Mouse (Mus musculus) MEL (cell line): ENCODE data around the gene Prex1. TPM values are rescaled to one million over a fixed set of nuclear protein-coding genes. Genes with fewer than 3 reads are reported as not detected.

Experiments
- DNase-seq: peaks from one replicate; pipeline ENCODE4 v3.0.0; 2011; ENCODE audit warnings: low read depth, low spot score
- H3K27ac ChIP-seq: 2 replicates; pipeline ENCODE4 v1.5.1; 2012; ENCODE audit warnings: low read depth, mild to moderate bottlenecking, control low read depth, low read length, moderate library complexity; ENCODE audit not compliant: control insufficient read depth
- H3K27me3 ChIP-seq, 2 experiments: fragments of 150-350 bp in 1 of 2; sonication (generic) in 1 of 2; 2 replicates each; pipeline ENCODE4 v1.6.1; 2012; ENCODE audit warnings: low read length in 2 of 2, mild to moderate bottlenecking in 2 of 2, improper control_type of control experiment in 1 of 2, moderate library complexity in 1 of 2; ENCODE audit not compliant: insufficient read depth in 2 of 2, control insufficient read depth in 1 of 2
- H3K36me3 ChIP-seq, 2 experiments: 2 replicates each; pipeline ENCODE4 v1.6.1; 2012 to 2014; ENCODE audit warnings: low read length in 2 of 2, improper control_type of control experiment in 1 of 2, inconsistent platforms in 1 of 2, mild to moderate bottlenecking in 1 of 2; ENCODE audit not compliant: insufficient read depth in 2 of 2, control insufficient read depth in 1 of 2
- H3K4me1 ChIP-seq, 2 experiments: fragments of 150-350 bp in 1 of 2; sonication (generic) in 1 of 2; 2 replicates each; pipeline ENCODE4 v1.6.1; 2012; ENCODE audit warnings: low read length in 2 of 2, improper control_type of control experiment in 1 of 2, mild to moderate bottlenecking in 1 of 2; ENCODE audit not compliant: insufficient read depth in 2 of 2, control insufficient read depth in 1 of 2
- H3K4me3 ChIP-seq, 2 experiments: fragments of 150-350 bp in 1 of 2; sonication (generic) in 1 of 2; 2 replicates each; pipeline ENCODE4 v1.5.1; 2012; ENCODE audit warnings: low read depth in 2 of 2, low read length in 2 of 2, mild to moderate bottlenecking in 2 of 2, moderate library complexity in 2 of 2, control low read depth in 1 of 2, improper control_type of control experiment in 1 of 2; ENCODE audit not compliant: control insufficient read depth in 1 of 2, insufficient read depth in 1 of 2
- H3K79me2 ChIP-seq: 2 replicates; pipeline ENCODE4 v1.6.1; 2012; ENCODE audit warnings: mild to moderate bottlenecking, low read length, moderate library complexity; ENCODE audit not compliant: control insufficient read depth, poor library complexity, insufficient read depth
- H3K9ac ChIP-seq: 2 replicates; pipeline ENCODE4 v1.6.1; 2012; ENCODE audit warnings: low read depth, mild to moderate bottlenecking, control low read depth, low read length, moderate library complexity; ENCODE audit not compliant: control insufficient read depth, poor library complexity, severe bottlenecking
- H3K9me3 ChIP-seq: fragments of 150-350 bp; sonication (generic); replicated peaks from 2 replicates; pipeline ENCODE4 v1.6.1; 2012; ENCODE audit warnings: mild to moderate bottlenecking, low read length, improper control_type of control experiment, moderate library complexity; ENCODE audit not compliant: insufficient read depth
- BHLHE40 ChIP-seq: IDR thresholded peaks from 2 replicates; pipeline ENCODE4 v1.6.1; 2012; ENCODE audit warnings: low read depth, mild to moderate bottlenecking, inconsistent platforms, low read length, improper control_type of control experiment, borderline replicate concordance
- CHD2 ChIP-seq: IDR thresholded peaks from 2 replicates; pipeline ENCODE4 v1.6.1; 2011; ENCODE audit warnings: low read length, improper control_type of control experiment
- ELF1 ChIP-seq: IDR thresholded peaks from 2 replicates; pipeline ENCODE4 v1.6.1; 2014; ENCODE audit warnings: low read depth, mild to moderate bottlenecking, inconsistent platforms, low read length, improper control_type of control experiment, moderate library complexity
- EP300 ChIP-seq, 2 experiments: IDR thresholded peaks; 2 replicates each; pipeline ENCODE4 v1.6.1; 2011; ENCODE audit warnings: improper control_type of control experiment in 2 of 2, low read length in 2 of 2, low read depth in 1 of 2, mild to moderate bottlenecking in 1 of 2
- ETS1 ChIP-seq: IDR thresholded peaks from 2 replicates; pipeline ENCODE4 v1.6.1; 2012; ENCODE audit warnings: low read depth, mild to moderate bottlenecking, inconsistent platforms, low read length, improper control_type of control experiment, moderate library complexity
- GATA1 ChIP-seq: IDR thresholded peaks from 2 replicates; pipeline ENCODE4 v1.6.1; 2011; ENCODE audit warnings: low read depth, low read length, improper control_type of control experiment
- HCFC1 ChIP-seq: IDR thresholded peaks from 2 replicates; pipeline ENCODE4 v1.6.1; 2012; ENCODE audit warnings: low read depth, mild to moderate bottlenecking, inconsistent platforms, low read length, improper control_type of control experiment, moderate library complexity
- JUND ChIP-seq: IDR thresholded peaks from 2 replicates; pipeline ENCODE4 v1.6.1; 2011; ENCODE audit warnings: low read depth, mild to moderate bottlenecking, improper control_type of control experiment, low read length
- MAX ChIP-seq: IDR thresholded peaks from 2 replicates; pipeline ENCODE4 v1.6.1; 2011; ENCODE audit warnings: low read length, improper control_type of control experiment
- MXI1 ChIP-seq: IDR thresholded peaks from 2 replicates; pipeline ENCODE4 v1.6.1; 2011; ENCODE audit warnings: mild to moderate bottlenecking, low read depth, low read length, improper control_type of control experiment
- MYB ChIP-seq: IDR thresholded peaks from 2 replicates; pipeline ENCODE4 v1.6.1; 2011; ENCODE audit warnings: mild to moderate bottlenecking, low read depth, low read length, improper control_type of control experiment
- MYC ChIP-seq: IDR thresholded peaks from 2 replicates; pipeline ENCODE4 v1.6.1; 2011; ENCODE audit warnings: low read depth, mild to moderate bottlenecking, low read length, improper control_type of control experiment, moderate library complexity
- RCOR1 ChIP-seq: IDR thresholded peaks from 2 replicates; pipeline ENCODE4 v1.6.1; 2012; ENCODE audit warnings: low read depth, mild to moderate bottlenecking, inconsistent platforms, low read length, improper control_type of control experiment
- SIN3A ChIP-seq: IDR thresholded peaks from 2 replicates; pipeline ENCODE4 v1.6.1; 2012; ENCODE audit warnings: low read length, improper control_type of control experiment, inconsistent platforms
- SMC3 ChIP-seq: IDR thresholded peaks from 2 replicates; pipeline ENCODE4 v1.6.1; 2011; ENCODE audit warnings: low read depth, low read length, improper control_type of control experiment
- UBTF ChIP-seq: IDR thresholded peaks from 2 replicates; pipeline ENCODE4 v1.6.1; 2012; ENCODE audit warnings: low read depth, mild to moderate bottlenecking, inconsistent platforms, low read length, improper control_type of control experiment, moderate library complexity, borderline replicate concordance; ENCODE audit not compliant: insufficient read depth
- ZC3H11A ChIP-seq: IDR thresholded peaks from 2 replicates; pipeline ENCODE4 v1.6.1; 2012; ENCODE audit warnings: low read depth, mild to moderate bottlenecking, inconsistent platforms, low read length, improper control_type of control experiment
- polyA plus RNA-seq, 2 experiments: library from polyadenylated mRNA; stranded (reverse) in 1 of 2; unstranded in 1 of 2; fragments of >175 nt in 1 of 2; fragments of >200 nt in 1 of 2; gene quantifications; 2 replicates each; pipeline versions ENCODE4 v1.2.1 to v1.2.4; 2012; ENCODE audit warnings: low replicate concordance in 2 of 2, low read depth in 1 of 2; ENCODE audit not compliant: insufficient read length in 2 of 2, insufficient read depth in 1 of 2, missing spikeins in 1 of 2
- total RNA-seq: library from RNA; depleted of rRNA; stranded (reverse); fragments of 300-350 nt; gene quantifications from 2 replicates; pipeline ENCODE4 v1.2.3, GENCODE M21; 2012

The Prex1 gene
- total and polyA plus RNA-seq, 3 experiments, result 8.0 to 33.1 (median 15.8) TPM

DNA sequence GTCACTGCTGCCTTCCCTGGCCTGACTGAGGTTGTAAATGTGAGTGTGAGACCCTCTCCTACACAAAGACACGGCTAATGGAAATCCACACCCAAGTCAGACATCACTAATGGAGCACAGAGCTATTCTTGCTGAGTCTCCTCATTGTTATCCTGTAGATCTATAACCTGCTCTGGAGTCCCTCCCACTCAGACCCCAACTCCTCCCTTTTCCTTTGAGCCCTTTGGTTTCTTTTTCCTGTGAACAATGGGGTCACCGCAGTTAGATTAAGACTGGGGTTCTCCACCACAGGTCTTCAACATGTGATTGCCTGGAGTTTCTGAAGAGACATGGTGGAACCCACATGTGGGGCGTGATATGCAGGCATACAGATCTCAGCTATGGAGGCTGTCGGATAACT, 57.0 kb downstream of the Prex1 start (continued):
- no peak for TF ChIP-seq JUND
- TF ChIP-seq GATA1, result peak; percentile 3; the same call in 1 of the 2 replicates
- TF ChIP-seq MYB, result no peak
- no peak for TF ChIP-seq BHLHE40
- peak; percentile 71; the same call in 1 of the 2 replicates for TF ChIP-seq MXI1
- no peak; the same call in 1 of the 2 replicates for TF ChIP-seq HCFC1
- no peak for TF ChIP-seq UBTF
- no peak for TF ChIP-seq SMC3
- no peak for TF ChIP-seq ZC3H11A

DNA sequence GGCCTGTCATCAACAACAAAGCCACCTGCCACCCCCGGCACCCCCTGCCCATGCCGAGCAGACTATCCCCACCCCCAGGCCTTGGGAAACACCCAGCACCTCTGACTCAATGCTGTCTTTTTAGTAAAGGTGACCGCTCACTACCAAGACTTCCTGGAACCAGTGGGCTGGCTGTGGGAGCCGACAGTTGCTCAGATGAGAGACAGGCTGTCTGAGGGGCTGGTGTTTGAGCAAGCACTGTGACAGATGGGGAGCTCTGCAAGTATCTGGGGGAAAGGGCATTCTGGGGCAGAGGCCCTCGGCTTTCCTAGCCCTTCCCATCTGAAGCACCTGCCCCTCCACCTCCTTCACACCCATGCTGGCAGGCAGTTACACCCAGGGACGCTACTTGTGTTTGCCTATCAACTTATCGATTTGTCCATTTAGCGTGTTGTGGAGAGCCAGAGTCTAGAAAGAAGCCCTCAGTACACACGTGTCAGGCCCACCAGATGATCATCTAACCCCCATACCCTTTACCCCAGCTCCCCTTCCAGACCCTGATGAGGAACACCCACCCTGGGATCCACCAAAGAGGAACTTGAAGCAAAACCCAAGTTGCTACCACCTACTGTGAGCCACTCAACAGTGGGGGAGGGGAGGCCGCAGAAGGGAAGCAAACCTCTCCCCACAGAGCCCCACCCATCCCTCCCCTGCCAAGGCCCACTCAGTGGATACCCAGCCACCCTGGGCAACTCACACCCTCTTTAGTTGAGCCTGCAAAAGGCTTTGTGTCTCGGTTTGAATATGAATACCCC, 57.7 kb downstream of the Prex1 start:
- Histone ChIP-seq H3K36me3 (peaks cover 0 to 19% of the 10 kb centered on the region in 2 experiments; a peak in 2 of 4 replicates), H3K9ac (peak overlapping the region; percentile 57), H3K4me3 (peak overlapping the region; percentile 44 to 54), H3K27me3 (no peaks in the 10 kb centered on the region), H3K27ac (peak overlapping the region; percentile 72), H3K9me3 (no peaks in the 10 kb centered on the region), H3K79me2 (no peaks in the 10 kb centered on the region; the same call in 1 of the 2 replicates), H3K4me1 (peaks cover 12 to 28% of the 10 kb centered on the region in 2 experiments)
- TF ChIP-seq MYC, result 0 out of 2 replicates have a peak, but pooled peaks have one; percentile 50
- no peak for TF ChIP-seq UBTF
- TF ChIP-seq MAX, result peak; percentile 29; the same call in 1 of the 2 replicates
- TF ChIP-seq BHLHE40, result 0 out of 2 replicates have a peak, but pooled peaks have one; percentile 29
- TF ChIP-seq ETS1, result peak; percentile 41; the same call in 1 of the 2 replicates
- 0 out of 2 replicates have a peak, but pooled peaks have one; percentile 23 for TF ChIP-seq SIN3A
- TF ChIP-seq CHD2, result peak; percentile 66
- no peak for TF ChIP-seq RCOR1
- peak; percentile 24 to 30; a peak in 2 of 4 replicates for TF ChIP-seq EP300 (IDR thresholded peaks at IDR 0.05; ENCODE audit: low read depth in 1 of 2, low read length in 2 of 2)
- no peak for TF ChIP-seq ELF1
- peak; percentile 84 for DNase-seq
